Mouse (Mus musculus): ENCODE data around the gene Mcm6. TPM values are rescaled to one million over a fixed set of nuclear protein-coding genes. Genes with fewer than 3 reads are reported as not detected.
A peak's percentile ranks its signal among the peaks of the same experiment; 100 is the strongest.

Mcm6 gene
- polyA plus RNA-seq (2015; fragmentation: Nextera tagmentation; extraction: Ambion mirVana), result 172 and 197 TPM in 2 replicates

DNA sequence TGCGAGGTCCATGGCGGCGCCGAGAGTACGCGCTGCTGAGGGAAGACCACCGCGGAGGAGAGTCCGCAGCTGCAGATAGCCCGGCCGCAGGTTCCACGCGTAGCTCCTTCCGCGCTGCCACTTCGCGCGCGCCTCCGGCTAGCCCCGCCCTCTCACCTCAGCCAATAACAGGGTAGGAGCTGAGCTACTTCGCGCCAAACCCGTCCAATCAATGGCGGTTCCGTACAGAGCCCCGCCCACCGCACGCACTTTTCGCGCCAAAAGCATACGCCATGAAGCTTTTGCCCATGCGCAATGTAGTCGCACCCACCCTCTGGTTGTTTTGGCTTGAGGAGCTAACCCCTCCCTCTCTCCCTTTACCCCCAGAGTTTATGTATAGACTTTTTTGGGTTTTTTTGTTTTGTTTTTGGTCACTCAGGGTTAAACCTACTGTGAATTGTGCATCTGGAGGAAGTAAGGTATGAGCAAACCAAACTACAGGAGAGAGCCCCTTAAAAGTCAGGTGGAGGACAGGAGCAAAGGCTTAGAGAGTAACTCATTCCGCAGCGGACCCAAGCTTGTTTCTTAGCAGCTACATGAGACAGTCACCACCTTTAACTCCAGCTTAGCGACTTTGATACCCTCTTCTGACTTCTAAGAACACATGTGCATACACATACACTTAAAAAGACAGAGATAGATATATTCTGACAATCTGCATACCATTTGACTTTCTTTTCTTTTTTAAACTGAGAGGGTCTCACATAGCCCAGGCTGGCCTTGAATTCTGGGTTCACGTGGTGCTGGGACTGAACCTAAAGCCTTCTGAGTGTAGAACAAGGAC, at the start of gene Mcm6:
TSS of gene Mcm6 (minus strand) at position 111 of the 823 bp plus-strand sequence.
- Histone ChIP-seq H3K4me3 (peak within 1 kb of the TSS; percentile 78), H3K9me3 (replicated peaks) (no peaks in the 10 kb centered on the region), H3K27me3 (no peaks in the 10 kb centered on the region), H3K4me1 (peaks cover 29% of the 10 kb centered on the region), H3K36me3 (ENCODE audit: poor library complexity, severe bottlenecking) (peaks cover 36% of the 10 kb centered on the region), H3K4me2 (peak within 1 kb of the TSS; percentile 76), H3K9ac (peak within 1 kb of the TSS; percentile 81), H3K27ac (peak within 1 kb of the TSS; percentile 85)
- 1% methylated on average over 38 of the region's 38 CpGs for WGBS
- peak; percentile 99 for ATAC-seq

DNA sequence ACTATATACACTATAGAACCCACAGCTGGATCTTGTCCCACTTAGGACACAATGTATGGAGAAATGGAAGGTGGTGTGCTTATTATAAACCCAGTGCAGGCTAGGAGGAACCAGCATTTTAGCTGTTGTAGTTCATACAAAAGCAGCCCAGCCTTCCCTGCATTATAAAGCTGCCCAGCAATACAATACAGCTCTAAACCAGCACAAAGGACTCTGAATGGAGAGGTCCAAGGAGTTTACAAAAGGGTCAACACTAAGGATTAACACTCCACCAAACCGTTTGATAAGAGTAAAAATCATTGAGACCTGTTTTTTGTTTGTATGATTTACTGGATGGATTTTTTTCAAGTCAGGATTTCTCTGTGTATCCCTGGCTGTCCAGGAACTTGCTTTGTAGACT, 47.4 kb upstream of the Mcm6 start:
- no peak for ATAC-seq
- no peak overlapping the region for H3K4me2 ChIP-seq
- peaks cover 12% of the 10 kb centered on the region for H3K36me3 ChIP-seq (ENCODE audit: poor library complexity, severe bottlenecking)
- no peaks in the 10 kb centered on the region for H3K9me3 ChIP-seq (replicated peaks)
- no peak overlapping the region for H3K9ac ChIP-seq
- no peaks in the 10 kb centered on the region for H3K27me3 ChIP-seq
- H3K4me3 ChIP-seq, result no peak overlapping the region
- H3K4me1 ChIP-seq, result peaks cover 29% of the 10 kb centered on the region
- H3K27ac ChIP-seq, result no peak overlapping the region; the same call in 1 of the 2 replicates
- 7% methylated on average over 1 of the region's 1 CpGs for WGBS

DNA sequence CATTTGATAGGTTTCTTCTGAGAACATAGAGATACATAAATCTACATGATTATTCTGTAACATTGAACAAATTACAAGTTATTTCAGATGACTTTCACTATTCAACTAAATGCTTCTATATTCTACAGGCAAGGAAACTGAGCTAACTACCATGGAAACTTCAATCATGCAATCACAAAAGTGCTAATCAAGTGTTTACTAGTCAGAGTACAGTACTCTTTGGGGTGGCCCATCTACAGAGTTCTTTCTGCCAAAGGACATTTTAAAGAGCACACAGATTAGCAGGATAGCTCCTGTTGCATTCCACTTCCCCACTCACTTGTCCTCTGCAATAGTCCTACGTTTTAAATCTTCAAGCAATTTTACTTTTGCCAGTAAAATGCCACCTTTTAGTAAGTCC, 46.2 kb upstream of the Mcm6 start:
- Histone ChIP-seq H3K36me3 (ENCODE audit: poor library complexity, severe bottlenecking) (peaks cover 7% of the 10 kb centered on the region; the same call in 1 of the 2 replicates), H3K4me2 (peak overlapping the region; percentile 22; the same call in 1 of the 2 replicates), H3K4me1 (peaks cover 38% of the 10 kb centered on the region), H3K9me3 (replicated peaks) (no peaks in the 10 kb centered on the region), H3K4me3 (no peak overlapping the region), H3K27me3 (no peaks in the 10 kb centered on the region), H3K27ac (peak overlapping the region; percentile 44; the same call in 1 of the 2 replicates), H3K9ac (no peak overlapping the region)
- ATAC-seq, result peak; percentile 66
- 15% methylated on average over 1 of the region's 1 CpGs for WGBS

DNA sequence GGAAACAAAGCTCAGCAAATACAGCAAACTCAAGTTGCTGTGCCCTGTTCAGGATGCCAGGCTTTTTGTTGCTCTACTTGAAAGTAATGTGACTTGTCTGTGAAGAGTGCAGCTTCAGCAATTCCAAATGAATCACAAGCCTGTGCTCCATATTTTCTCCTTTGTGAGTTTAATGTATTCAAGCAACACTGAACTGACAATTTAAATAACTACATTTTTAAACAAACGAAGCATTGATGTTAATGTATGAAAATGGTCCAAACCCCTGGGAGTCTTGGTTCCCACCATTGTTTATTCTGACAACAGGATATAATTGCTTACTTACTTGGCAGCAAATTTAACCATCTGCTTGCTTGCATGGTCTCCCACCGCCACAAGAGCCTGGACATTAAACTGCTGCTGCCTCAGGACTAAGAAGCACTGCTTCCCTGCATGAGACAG, 45.6 kb upstream of the Mcm6 start:
- Histone ChIP-seq H3K36me3 (ENCODE audit: poor library complexity, severe bottlenecking) (peaks cover 6% of the 10 kb centered on the region; the same call in 1 of the 2 replicates), H3K27ac (peak overlapping the region; percentile 78), H3K27me3 (no peaks in the 10 kb centered on the region), H3K4me1 (peaks cover 43% of the 10 kb centered on the region), H3K9ac (no peak overlapping the region), H3K9me3 (replicated peaks) (no peaks in the 10 kb centered on the region), H3K4me2 (no peak overlapping the region; the same call in 1 of the 2 replicates), H3K4me3 (no peak overlapping the region)
- 3% methylated on average over 2 of the region's 2 CpGs for WGBS
- peak; percentile 93 for ATAC-seq

DNA sequence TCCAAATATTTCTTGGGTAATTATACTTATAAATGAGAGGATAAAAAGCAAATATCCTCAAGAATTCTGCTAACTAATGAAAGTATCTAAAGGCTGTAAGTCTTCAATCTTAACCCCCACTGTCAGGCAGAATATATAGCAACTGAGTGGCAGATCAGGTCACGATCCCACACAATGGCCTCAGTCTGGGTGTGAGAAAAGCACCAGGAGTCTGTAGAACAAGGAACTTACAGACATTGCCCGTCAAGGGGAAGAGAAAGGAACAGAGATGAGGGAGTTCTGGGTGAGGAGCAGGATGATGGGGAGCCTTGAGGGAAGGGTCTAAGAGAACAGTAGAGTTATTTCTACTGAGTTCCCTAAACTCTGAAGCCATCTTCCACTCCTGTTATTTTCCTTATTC, 41.5 kb upstream of the Mcm6 start:
- H3K9ac ChIP-seq, result no peak overlapping the region
- no peaks in the 10 kb centered on the region for H3K27me3 ChIP-seq
- no peaks in the 10 kb centered on the region for H3K9me3 ChIP-seq (replicated peaks)
- H3K4me1 ChIP-seq, result peaks cover 41% of the 10 kb centered on the region
- no peak overlapping the region for H3K4me2 ChIP-seq
- WGBS, result 6% methylated on average over 2 of the region's 2 CpGs
- H3K27ac ChIP-seq, result peak overlapping the region; percentile 61
- no peak for ATAC-seq
- H3K4me3 ChIP-seq, result no peak overlapping the region
- H3K36me3 ChIP-seq (ENCODE audit: poor library complexity, severe bottlenecking), result peaks cover 18% of the 10 kb centered on the region; the same call in 1 of the 2 replicates

DNA sequence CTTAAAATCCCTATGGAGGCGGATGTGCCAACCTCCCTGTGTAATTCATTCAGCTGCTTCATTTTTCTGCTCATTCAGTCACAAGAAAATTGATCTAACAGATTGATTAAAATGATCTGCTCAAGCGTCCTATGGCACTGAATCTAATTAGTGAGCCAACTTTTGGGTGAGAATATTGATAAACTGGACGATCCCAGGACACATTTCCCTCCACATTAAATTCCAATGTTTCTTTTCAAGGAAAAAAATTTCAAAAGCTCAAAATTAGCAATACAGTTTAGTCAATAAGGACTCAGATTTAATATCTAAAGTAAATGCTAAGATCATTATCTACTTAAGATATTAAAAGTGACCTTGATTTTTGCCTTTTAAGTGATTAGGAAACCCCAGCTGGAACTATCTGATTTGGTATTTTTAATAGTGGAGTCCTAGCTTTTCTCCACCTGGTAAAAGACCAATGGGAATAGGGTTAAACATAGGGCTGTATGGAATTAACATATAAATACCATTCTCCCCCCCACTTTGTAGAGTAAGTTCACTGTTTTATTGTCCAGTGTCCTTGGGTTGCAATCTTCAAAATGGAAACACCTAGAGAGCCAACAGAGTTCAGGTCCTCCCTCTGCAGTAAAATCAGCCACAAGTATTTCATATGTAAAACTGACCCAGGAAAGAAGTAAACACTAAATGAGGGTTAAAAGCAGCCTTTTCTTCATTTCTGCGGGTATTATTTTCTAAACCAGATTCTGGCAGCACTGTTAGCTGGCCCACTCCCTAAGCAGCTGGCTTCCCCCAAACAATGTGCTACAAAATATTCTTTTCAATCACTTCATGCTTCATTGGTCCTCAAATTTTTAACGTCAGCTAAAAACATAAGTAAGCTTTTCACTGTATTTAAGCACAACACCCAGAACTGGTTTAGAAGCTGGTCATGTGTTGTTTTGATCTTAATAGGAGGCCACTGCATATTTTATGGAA, 40.8 kb upstream of the Mcm6 start:
- no peak for ATAC-seq
- Histone ChIP-seq H3K27ac (peak overlapping the region; percentile 51; the same call in 1 of the 2 replicates), H3K4me1 (peaks cover 36% of the 10 kb centered on the region), H3K36me3 (ENCODE audit: poor library complexity, severe bottlenecking) (peaks cover 19% of the 10 kb centered on the region; the same call in 1 of the 2 replicates), H3K27me3 (no peaks in the 10 kb centered on the region), H3K9me3 (replicated peaks) (no peaks in the 10 kb centered on the region), H3K9ac (no peak overlapping the region), H3K4me3 (no peak overlapping the region), H3K4me2 (no peak overlapping the region)
- WGBS, result 18% methylated on average over 5 of the region's 5 CpGs

DNA sequence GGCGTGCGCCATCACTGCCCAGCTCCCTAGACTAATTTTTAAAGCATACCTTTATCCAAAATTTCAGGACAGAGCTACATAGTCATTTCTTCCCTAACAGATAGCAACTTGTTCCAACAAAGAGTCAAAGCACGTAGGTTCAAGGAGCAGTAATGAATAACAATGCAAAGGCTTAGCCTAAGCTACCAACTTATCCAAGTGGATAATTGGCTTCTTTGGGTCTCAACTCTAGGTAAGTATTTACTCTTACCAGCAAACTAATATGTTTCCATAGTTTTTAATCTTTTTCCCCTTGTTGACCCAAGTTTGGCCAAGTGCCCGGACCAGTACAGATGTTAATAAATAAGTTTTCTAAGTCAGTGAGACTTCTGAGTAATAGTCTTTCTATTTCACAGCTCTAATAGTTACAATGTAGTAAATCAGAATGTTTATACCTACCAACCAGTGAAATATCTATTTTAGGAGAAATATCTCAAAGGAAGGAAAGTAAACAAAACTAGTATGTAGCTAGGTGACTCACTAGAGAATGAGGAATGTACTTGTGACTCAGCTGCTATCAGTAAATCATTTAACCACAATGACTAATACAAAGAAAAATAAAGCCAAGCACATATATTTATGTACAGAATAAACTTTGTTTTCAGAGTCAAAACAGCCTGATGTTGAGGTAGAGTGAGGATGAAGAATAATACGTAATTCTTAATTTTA, 39.4 kb upstream of the Mcm6 start:
- peaks cover 25% of the 10 kb centered on the region for H3K4me1 ChIP-seq
- no peak for ATAC-seq
- H3K27ac ChIP-seq, result no peak overlapping the region
- peaks cover 22% of the 10 kb centered on the region; the same call in 1 of the 2 replicates for H3K36me3 ChIP-seq (ENCODE audit: poor library complexity, severe bottlenecking)
- 86% methylated on average over 5 of the region's 5 CpGs for WGBS
- H3K9ac ChIP-seq, result no peak overlapping the region
- H3K4me3 ChIP-seq, result no peak overlapping the region
- no peak overlapping the region for H3K4me2 ChIP-seq
- no peaks in the 10 kb centered on the region for H3K27me3 ChIP-seq
- no peaks in the 10 kb centered on the region for H3K9me3 ChIP-seq (replicated peaks)

DNA sequence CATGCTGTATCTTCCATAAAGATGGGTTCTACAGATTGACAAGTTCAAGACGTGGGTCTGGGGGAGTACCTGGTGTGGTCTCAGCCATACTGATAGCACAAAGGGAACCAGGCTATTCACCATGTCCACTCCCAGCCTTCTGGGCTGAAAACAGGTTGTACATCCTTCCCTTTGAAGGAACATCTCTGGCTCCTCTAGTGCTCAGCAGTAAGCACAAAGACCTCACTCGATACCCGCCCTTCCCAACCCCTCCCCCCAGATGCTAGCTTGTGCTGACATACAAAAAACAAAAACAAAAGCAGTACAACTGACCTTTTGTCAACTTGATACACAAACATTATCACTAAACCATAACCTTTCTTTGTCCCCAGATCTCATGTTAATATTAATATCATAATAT, 35.2 kb upstream of the Mcm6 start:
- H3K9me3 ChIP-seq (replicated peaks), result no peaks in the 10 kb centered on the region
- H3K27ac ChIP-seq, result no peak overlapping the region
- H3K4me2 ChIP-seq, result no peak overlapping the region
- H3K9ac ChIP-seq, result no peak overlapping the region
- WGBS, result 88% methylated on average over 3 of the region's 3 CpGs
- H3K4me1 ChIP-seq, result peaks cover 5% of the 10 kb centered on the region
- peaks cover 22% of the 10 kb centered on the region; the same call in 1 of the 2 replicates for H3K36me3 ChIP-seq (ENCODE audit: poor library complexity, severe bottlenecking)
- ATAC-seq, result no peak
- no peak overlapping the region for H3K4me3 ChIP-seq
- H3K27me3 ChIP-seq, result no peaks in the 10 kb centered on the region

DNA sequence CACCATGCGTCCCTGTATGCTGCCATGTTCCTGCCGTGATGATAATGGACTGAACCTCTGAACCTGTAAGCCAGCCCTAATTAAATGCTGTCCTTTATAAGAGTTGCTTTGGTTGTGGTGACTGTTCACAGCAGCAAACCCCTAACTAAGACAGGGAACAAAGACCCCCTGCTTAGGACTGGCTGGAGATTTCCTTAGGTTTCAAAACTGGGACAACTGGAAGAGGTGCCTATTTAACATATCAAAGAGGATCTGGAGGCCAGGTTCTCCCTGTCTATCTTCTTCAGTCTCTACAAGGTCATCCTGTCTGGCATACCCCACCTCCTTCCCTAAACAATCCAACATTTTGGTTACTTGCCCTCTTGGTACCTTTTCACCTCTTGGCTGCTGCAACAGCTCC, 32.9 kb upstream of the Mcm6 start:
- Histone ChIP-seq H3K9me3 (replicated peaks) (no peaks in the 10 kb centered on the region), H3K9ac (no peak overlapping the region), H3K36me3 (ENCODE audit: poor library complexity, severe bottlenecking) (peaks cover 26% of the 10 kb centered on the region; the same call in 1 of the 2 replicates), H3K4me2 (no peak overlapping the region), H3K4me1 (no peaks in the 10 kb centered on the region), H3K27ac (no peak overlapping the region), H3K27me3 (no peaks in the 10 kb centered on the region), H3K4me3 (no peak overlapping the region)
- no peak for ATAC-seq
- WGBS, result 32% methylated on average over 2 of the region's 2 CpGs

DNA sequence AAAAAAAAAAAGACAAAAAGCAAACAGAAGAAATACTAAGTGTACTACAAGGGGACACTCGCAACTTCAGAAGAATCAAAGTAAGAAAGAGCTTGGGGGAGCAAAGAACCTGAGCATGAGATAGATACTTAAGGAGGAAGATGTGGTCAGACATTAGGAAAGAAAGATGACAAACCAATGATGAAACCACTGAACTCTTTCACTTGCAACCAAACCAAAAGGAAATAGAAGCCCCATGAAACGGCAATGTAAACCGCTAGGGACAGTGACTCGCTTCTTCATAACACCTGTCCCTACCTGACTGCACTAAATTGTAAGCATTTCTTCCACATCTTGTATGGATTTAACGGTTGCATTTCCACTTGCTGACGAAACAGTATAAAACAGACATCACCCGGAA, 27.0 kb upstream of the Mcm6 start:
- no peak overlapping the region for H3K27ac ChIP-seq
- no peak overlapping the region for H3K4me3 ChIP-seq
- H3K9ac ChIP-seq, result no peak overlapping the region
- H3K27me3 ChIP-seq, result no peaks in the 10 kb centered on the region
- no peaks in the 10 kb centered on the region for H3K4me1 ChIP-seq
- peaks cover 36% of the 10 kb centered on the region for H3K36me3 ChIP-seq (ENCODE audit: poor library complexity, severe bottlenecking)
- no peaks in the 10 kb centered on the region for H3K9me3 ChIP-seq (replicated peaks)
- no peak overlapping the region for H3K4me2 ChIP-seq
- no peak for ATAC-seq
- WGBS, result 95% methylated on average over 7 of the region's 7 CpGs

DNA sequence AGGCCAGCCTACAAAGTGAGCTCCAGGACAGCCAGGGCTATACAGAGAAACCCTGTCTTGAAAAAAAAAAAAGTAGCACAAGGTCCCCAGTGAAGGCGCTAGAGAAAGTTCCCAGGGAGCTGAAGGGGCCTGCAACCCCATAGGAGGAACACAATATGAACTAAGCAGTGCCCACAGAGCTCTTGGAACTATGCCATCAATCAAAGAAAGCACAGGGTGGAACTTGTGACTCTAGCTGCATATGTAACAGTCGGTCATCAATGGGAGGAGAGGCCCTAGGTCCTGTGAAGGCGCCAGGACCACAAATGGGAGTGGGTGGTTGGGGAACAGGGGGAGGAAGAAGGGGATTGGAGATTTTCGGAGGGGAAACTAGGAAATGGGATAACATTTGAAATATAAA, 17.4 kb upstream of the Mcm6 start:
- no peaks in the 10 kb centered on the region for H3K4me1 ChIP-seq
- no peak overlapping the region for H3K27ac ChIP-seq
- H3K9ac ChIP-seq, result no peak overlapping the region
- no peak overlapping the region for H3K4me2 ChIP-seq
- H3K4me3 ChIP-seq, result no peak overlapping the region
- 0 out of 2 replicates have a peak, but pooled peaks have one; percentile 19 for ATAC-seq
- no peaks in the 10 kb centered on the region for H3K27me3 ChIP-seq
- 76% methylated on average over 4 of the region's 4 CpGs for WGBS
- no peaks in the 10 kb centered on the region for H3K9me3 ChIP-seq (replicated peaks)
- H3K36me3 ChIP-seq (ENCODE audit: poor library complexity, severe bottlenecking), result peaks cover 27% of the 10 kb centered on the region
